Mouse (Mus musculus): ENCODE results near the gene Vps51. TPM values are rescaled to one million over a fixed set of nuclear protein-coding genes. Genes with fewer than 3 reads are reported as not detected.

Gene Vps51
- polyA plus RNA-seq, 1 experiment: 47.4 TPM

DNA sequence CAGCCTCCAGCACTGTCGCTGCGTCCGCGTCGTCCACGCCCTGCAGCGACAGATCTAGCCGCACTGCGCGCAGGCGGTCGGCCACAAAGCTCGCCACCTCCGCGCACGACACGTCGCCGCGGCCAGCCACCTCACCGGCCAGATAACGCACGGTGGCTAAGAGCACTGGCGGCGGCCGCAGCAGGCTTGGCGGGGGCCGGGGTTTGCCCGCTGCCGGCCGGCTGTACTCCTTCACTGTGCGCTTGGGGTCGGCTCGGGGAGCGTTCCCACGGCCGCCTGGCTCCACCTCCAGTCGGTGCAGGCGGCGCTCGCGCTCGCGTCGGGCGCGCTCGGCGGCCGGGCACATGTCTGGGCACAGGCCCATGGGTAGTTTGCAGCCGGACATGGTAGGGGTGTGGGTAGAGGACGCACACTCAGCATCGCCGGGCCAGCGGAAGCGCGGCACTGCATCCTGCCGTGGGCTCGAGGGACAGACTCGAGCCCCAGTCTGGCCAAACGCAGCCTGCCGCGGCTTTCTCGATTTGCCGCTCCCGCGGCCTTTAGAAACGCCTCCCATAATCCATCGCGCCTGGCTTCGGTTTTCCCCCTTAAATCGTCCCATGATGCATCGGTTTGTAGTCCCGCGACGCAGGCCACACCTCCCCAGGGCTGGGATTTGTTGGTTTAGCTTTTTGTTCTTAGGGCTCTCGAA lies 41.1 kb upstream of the Vps51 start, which contains the start of gene Sac3d1:
Sac3d1 (minus strand) TSS at position 665 of the 691 bp plus-strand sequence.
- no peaks in the 10 kb centered on the region for H3K27me3 ChIP-seq (ENCODE audit: control insufficient read depth, insufficient read depth, low read length, poor library complexity, severe bottlenecking)
- H3K9ac ChIP-seq (ENCODE audit: low read depth, poor library complexity, severe bottlenecking): peak within 1 kb of the TSS; percentile 86
- H3K4me1 ChIP-seq (ENCODE audit: control insufficient read depth, insufficient read depth, low read length): peaks cover 2% of the 10 kb centered on the region
- peak within 1 kb of the TSS; percentile 72 for H3K27ac ChIP-seq (ENCODE audit: insufficient read depth, low read length)
- peak within 1 kb of the TSS; percentile 80 for H3K4me3 ChIP-seq (ENCODE audit: low read depth, low read length)
- H3K9me3 ChIP-seq (replicated peaks; ENCODE audit: control insufficient read depth, insufficient read depth, low read length, poor library complexity, severe bottlenecking): no peaks in the 10 kb centered on the region
- H3K36me3 ChIP-seq (ENCODE audit: control insufficient read depth, insufficient read depth, low read length, poor library complexity, severe bottlenecking): peaks cover 14% of the 10 kb centered on the region
- TF ChIP-seq EP300 (IDR thresholded peaks at IDR 0.05; ENCODE audit: insufficient read depth, low read depth, low read length) (no peak), POLR2A (IDR thresholded peaks at IDR 0.05; ENCODE audit: insufficient read depth, low read length) (peak; percentile 76), CTCF (IDR thresholded peaks at IDR 0.05; ENCODE audit: low read depth, low read length) (no peak)

DNA sequence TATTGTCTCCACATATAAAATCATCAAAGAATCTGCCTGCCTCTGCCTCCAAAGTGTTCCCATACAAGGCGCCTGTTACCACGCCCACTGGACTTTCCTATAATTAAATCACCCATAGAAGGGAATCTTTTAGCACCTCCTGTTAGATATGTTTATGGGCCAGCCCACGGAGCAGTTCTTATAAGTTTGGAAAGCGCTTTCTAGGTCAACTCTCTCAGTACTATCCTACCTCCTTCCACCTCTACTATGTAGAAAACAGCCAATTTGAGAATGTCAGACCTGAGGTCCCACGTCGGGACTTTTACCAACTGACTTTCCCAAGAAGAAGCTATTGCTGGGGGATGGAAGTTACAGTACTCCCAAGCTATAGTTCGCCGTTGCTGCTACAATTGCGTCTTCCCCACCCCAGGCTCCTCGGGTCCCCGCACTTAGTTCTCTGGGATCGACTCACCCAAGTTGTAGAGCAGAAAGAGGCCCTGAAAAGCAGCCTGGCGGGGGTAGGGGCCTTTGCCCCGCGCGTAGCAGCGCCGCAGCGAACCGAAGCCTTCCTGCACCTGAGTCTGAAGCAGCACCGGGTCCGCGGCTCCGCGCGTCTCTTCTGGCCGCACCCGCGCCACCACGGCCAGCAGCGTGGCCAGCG lies 40.4 kb upstream of the Vps51 start:
- Histone ChIP-seq H3K36me3 (ENCODE audit: control insufficient read depth, insufficient read depth, low read length, poor library complexity, severe bottlenecking) (peaks cover 14% of the 10 kb centered on the region), H3K27ac (ENCODE audit: insufficient read depth, low read length) (peak overlapping the region; percentile 44), H3K4me1 (ENCODE audit: control insufficient read depth, insufficient read depth, low read length) (peaks cover 2% of the 10 kb centered on the region), H3K27me3 (ENCODE audit: control insufficient read depth, insufficient read depth, low read length, poor library complexity, severe bottlenecking) (no peaks in the 10 kb centered on the region), H3K4me3 (ENCODE audit: low read depth, low read length) (peak overlapping the region; percentile 80), H3K9me3 (replicated peaks; ENCODE audit: control insufficient read depth, insufficient read depth, low read length, poor library complexity, severe bottlenecking) (no peaks in the 10 kb centered on the region), H3K9ac (ENCODE audit: low read depth, poor library complexity, severe bottlenecking) (peak overlapping the region; percentile 86)
- no peak for TF ChIP-seq EP300 (IDR thresholded peaks at IDR 0.05; ENCODE audit: insufficient read depth, low read depth, low read length)
- no peak for TF ChIP-seq POLR2A (IDR thresholded peaks at IDR 0.05; ENCODE audit: insufficient read depth, low read length)
- TF ChIP-seq CTCF (IDR thresholded peaks at IDR 0.05; ENCODE audit: low read depth, low read length): no peak

DNA sequence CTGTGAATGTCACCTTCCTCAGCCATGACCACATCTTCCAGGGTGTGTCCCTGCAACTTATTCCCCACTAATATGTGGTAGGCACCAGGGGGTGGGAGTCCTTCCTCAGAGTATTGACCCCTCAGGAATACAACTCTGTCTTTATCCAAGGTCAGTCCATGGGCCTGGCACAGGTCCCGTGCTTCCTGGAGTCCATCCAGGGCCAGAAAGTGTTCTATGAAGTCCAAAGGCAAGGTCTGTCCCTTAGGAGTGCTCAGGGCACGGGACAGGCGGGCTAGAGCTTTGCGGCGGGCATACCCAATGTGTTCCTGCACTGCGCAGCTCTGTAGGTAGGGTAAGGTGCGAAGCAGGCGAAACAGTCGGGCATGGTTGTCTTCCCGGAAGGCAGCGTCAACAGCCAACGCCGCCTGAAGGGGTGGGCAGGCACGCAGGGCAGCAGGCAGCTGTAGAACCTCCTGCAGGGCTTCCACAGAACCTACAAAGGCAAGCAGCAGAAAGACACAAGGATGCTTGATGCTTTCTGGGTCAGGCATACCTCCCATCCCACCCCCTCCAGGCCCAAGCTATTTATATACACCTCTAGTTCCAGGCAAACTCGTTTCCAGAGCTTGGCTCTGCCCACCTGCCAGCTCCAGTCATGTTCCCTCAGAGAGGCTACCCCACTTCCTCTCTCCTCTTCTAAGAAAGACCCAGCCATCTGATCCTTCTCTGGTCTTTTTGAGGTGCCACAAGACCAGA lies 39.3 kb upstream of the Vps51 start:
- TF ChIP-seq POLR2A (IDR thresholded peaks at IDR 0.05; ENCODE audit: insufficient read depth, low read length) (no peak), CTCF (IDR thresholded peaks at IDR 0.05; ENCODE audit: low read depth, low read length) (no peak), EP300 (IDR thresholded peaks at IDR 0.05; ENCODE audit: insufficient read depth, low read depth, low read length) (no peak)
- Histone ChIP-seq H3K9me3 (replicated peaks; ENCODE audit: control insufficient read depth, insufficient read depth, low read length, poor library complexity, severe bottlenecking) (no peaks in the 10 kb centered on the region), H3K4me1 (ENCODE audit: control insufficient read depth, insufficient read depth, low read length) (peaks cover 2% of the 10 kb centered on the region), H3K27me3 (ENCODE audit: control insufficient read depth, insufficient read depth, low read length, poor library complexity, severe bottlenecking) (no peaks in the 10 kb centered on the region), H3K9ac (ENCODE audit: low read depth, poor library complexity, severe bottlenecking) (0 out of 2 replicates have a peak overlapping the region, but pooled peaks have one; percentile 86), H3K36me3 (ENCODE audit: control insufficient read depth, insufficient read depth, low read length, poor library complexity, severe bottlenecking) (peaks cover 14% of the 10 kb centered on the region), H3K27ac (ENCODE audit: insufficient read depth, low read length) (no peak overlapping the region), H3K4me3 (ENCODE audit: low read depth, low read length) (no peak overlapping the region)

DNA sequence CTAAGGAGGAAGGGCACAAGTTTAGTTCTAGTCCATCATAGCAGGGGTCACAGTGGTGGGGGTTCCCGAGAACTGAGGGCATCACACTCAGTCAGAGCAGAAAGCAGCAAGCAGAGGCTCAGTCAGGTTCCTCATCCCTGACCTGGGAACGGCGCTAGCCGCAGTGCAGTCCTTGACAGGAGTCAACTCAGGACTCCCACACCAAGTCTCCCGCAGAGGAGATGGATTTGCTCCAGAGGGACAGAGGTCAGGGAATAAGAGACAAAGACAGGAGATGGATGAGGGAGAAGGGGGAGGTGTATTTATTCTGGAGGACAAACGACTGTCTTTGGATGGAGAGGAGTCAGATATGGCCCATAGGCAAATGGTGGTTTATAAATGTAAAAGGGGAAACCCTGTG lies 36.1 kb upstream of the Vps51 start:
- TF ChIP-seq POLR2A (IDR thresholded peaks at IDR 0.05; ENCODE audit: insufficient read depth, low read length) (no peak), CTCF (IDR thresholded peaks at IDR 0.05; ENCODE audit: low read depth, low read length) (no peak), EP300 (IDR thresholded peaks at IDR 0.05; ENCODE audit: insufficient read depth, low read depth, low read length) (no peak)
- Histone ChIP-seq H3K9ac (ENCODE audit: low read depth, poor library complexity, severe bottlenecking) (no peak overlapping the region), H3K4me3 (ENCODE audit: low read depth, low read length) (no peak overlapping the region), H3K27ac (ENCODE audit: insufficient read depth, low read length) (no peak overlapping the region), H3K9me3 (replicated peaks; ENCODE audit: control insufficient read depth, insufficient read depth, low read length, poor library complexity, severe bottlenecking) (no peaks in the 10 kb centered on the region), H3K4me1 (ENCODE audit: control insufficient read depth, insufficient read depth, low read length) (no peaks in the 10 kb centered on the region), H3K36me3 (ENCODE audit: control insufficient read depth, insufficient read depth, low read length, poor library complexity, severe bottlenecking) (peaks cover 14% of the 10 kb centered on the region), H3K27me3 (ENCODE audit: control insufficient read depth, insufficient read depth, low read length, poor library complexity, severe bottlenecking) (no peaks in the 10 kb centered on the region)

DNA sequence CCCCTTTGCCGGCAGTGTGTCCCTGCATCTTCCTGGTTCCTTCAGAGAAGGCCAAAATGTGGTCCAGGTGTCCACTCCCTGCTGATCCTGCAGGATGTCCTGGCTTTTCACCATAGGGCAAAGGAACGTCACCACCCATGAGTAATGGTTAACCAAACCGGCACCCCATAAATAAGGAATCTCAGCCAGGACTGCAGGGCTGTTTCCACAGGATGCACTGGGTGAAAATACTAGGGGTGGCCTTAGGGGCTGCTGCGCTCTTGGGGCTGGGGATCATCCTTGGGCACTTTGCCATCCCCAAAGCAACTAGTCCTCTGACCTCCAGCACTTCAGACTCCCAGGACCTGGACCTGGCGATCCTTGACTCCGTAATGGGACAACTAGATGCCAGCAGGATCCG lies 28.6 kb upstream of the Vps51 start, which contains the start of gene Naaladl1:
Naaladl1 (plus strand) TSS at position 197 of the 400 bp plus-strand sequence.
- H3K4me1 ChIP-seq (ENCODE audit: control insufficient read depth, insufficient read depth, low read length): peaks cover 2% of the 10 kb centered on the region
- 0 out of 2 replicates have a peak, but pooled peaks cover 3% of the 10 kb centered on the region for H3K36me3 ChIP-seq (ENCODE audit: control insufficient read depth, insufficient read depth, low read length, poor library complexity, severe bottlenecking)
- no peak within 1 kb of the TSS for H3K9ac ChIP-seq (ENCODE audit: low read depth, poor library complexity, severe bottlenecking)
- no peaks in the 10 kb centered on the region for H3K9me3 ChIP-seq (replicated peaks; ENCODE audit: control insufficient read depth, insufficient read depth, low read length, poor library complexity, severe bottlenecking)
- no peak within 1 kb of the TSS for H3K4me3 ChIP-seq (ENCODE audit: low read depth, low read length)
- no peak within 1 kb of the TSS for H3K27ac ChIP-seq (ENCODE audit: insufficient read depth, low read length)
- TF ChIP-seq EP300 (IDR thresholded peaks at IDR 0.05; ENCODE audit: insufficient read depth, low read depth, low read length) (no peak), POLR2A (IDR thresholded peaks at IDR 0.05; ENCODE audit: insufficient read depth, low read length) (no peak), CTCF (IDR thresholded peaks at IDR 0.05; ENCODE audit: low read depth, low read length) (no peak)
- H3K27me3 ChIP-seq (ENCODE audit: control insufficient read depth, insufficient read depth, low read length, poor library complexity, severe bottlenecking): no peaks in the 10 kb centered on the region

Measured in ES-Bruce4 (cell line).